Mouse (Mus musculus): ENCODE data around the gene Isyna1.

The Isyna1 gene

GRCm38 (mm10) chr8:70605871-70606779 is 12.0 kb downstream of the Isyna1 start:
- 80% methylated on average over 9 of the region's 9 CpGs for WGBS

GRCm38 (mm10) chr8:70606780-70607602 is 12.8 kb downstream of the Isyna1 start:
- WGBS, result 62% methylated on average over 18 of the region's 18 CpGs

GRCm38 (mm10) chr8:70607603-70607897 is 13.4 kb downstream of the Isyna1 start:
- WGBS, result 9% methylated on average over 6 of the region's 6 CpGs

GRCm38 (mm10) chr8:70607898-70608748 is 13.9 kb downstream of the Isyna1 start:
- under 1% methylated on average over 84 of the region's 84 CpGs for WGBS

GRCm38 (mm10) chr8:70608749-70609367 is 14.7 kb downstream of the Isyna1 start, which contains the start of gene Ssbp4:
Gene Ssbp4 (minus strand): TSS chr8:70608872.
- WGBS, result 5% methylated on average over 26 of the region's 26 CpGs

GRCm38 (mm10) chr8:70609368-70609848 is 15.2 kb downstream of the Isyna1 start:
- under 1% methylated on average over 39 of the region's 39 CpGs for WGBS

- under 1% methylated on average over 43 of the region's 45 CpGs for WGBS
These were observed 15.9 kb downstream of the Isyna1 start for GRCm38 (mm10) chr8:70609849-70610795.

- under 1% methylated on average over 54 of the region's 54 CpGs for WGBS
These were observed 16.9 kb downstream of the Isyna1 start for GRCm38 (mm10) chr8:70610796-70611771.

- 0% methylated on average over 6 of the region's 6 CpGs for WGBS
These were observed 17.7 kb downstream of the Isyna1 start for GRCm38 (mm10) chr8:70611849-70612248.

GRCm38 (mm10) chr8:70613763-70614162 is 19.6 kb downstream of the Isyna1 start:
- WGBS, result 25% methylated on average over 1 of the region's 1 CpGs

- 76% methylated on average over 5 of the region's 5 CpGs for WGBS
These were observed 20.3 kb downstream of the Isyna1 start for GRCm38 (mm10) chr8:70614469-70614868.

- 91% methylated on average over 8 of the region's 8 CpGs for WGBS
These were observed 21.1 kb downstream of the Isyna1 start for GRCm38 (mm10) chr8:70615281-70615680.

- 87% methylated on average over 3 of the region's 3 CpGs for WGBS
These were observed 21.7 kb downstream of the Isyna1 start, which contains the start of gene Lrrc25 for GRCm38 (mm10) chr8:70615894-70616293. Gene Lrrc25 (plus strand): TSS chr8:70616155.

GRCm38 (mm10) chr8:70616645-70617044 is 22.5 kb downstream of the Isyna1 start:
- 59% methylated on average over 11 of the region's 11 CpGs for WGBS

- 84% methylated on average over 11 of the region's 11 CpGs for WGBS
These were observed 23.8 kb downstream of the Isyna1 start for GRCm38 (mm10) chr8:70617985-70618384.

- WGBS, result 53% methylated on average over 9 of the region's 9 CpGs
These were observed 24.7 kb downstream of the Isyna1 start for GRCm38 (mm10) chr8:70618888-70619334.

- 85% methylated on average over 3 of the region's 3 CpGs for WGBS
These were observed 28.0 kb downstream of the Isyna1 start for GRCm38 (mm10) chr8:70622220-70622619.

GRCm38 (mm10) chr8:70625104-70625503 is 30.9 kb downstream of the Isyna1 start:
- WGBS, result 15% methylated on average over 5 of the region's 5 CpGs

- WGBS, result 79% methylated on average over 5 of the region's 5 CpGs
These were observed 32.9 kb downstream of the Isyna1 start for GRCm38 (mm10) chr8:70627041-70627440.
